Mouse (Mus musculus) stomach, postnatal 0 days (tissue): ENCODE results near the gene Sult1a1.

Experiments
- CTCF ChIP-seq: IDR thresholded peaks from 2 replicates; pipeline ENCODE4 v1.5.1; 2016; ENCODE audit warnings: antibody characterized with exemption, low read depth, mild to moderate bottlenecking, moderate library complexity
- EP300 ChIP-seq: optimal IDR thresholded peaks from 2 replicates; pipeline ENCODE3; 2016; ENCODE audit warnings: antibody characterized with exemption

DNA sequence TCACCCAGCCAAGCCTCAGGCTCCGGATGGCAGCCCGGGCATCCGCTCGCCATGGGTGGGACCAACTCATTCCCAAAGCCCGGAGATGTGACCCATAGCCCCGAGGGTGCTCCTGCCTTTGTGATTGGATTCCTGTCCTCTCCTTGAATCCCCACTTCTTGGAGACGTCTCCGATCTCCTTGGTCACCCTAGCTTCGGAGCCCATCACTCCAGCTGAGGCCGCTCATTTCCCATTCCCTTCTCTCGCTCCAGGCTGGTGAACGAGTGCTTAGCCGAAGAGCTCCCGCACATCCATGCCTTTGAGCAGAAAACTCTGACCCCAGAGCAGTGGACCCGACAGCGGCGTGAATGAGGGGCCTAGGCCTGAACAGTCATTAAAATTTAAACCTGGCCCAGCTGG lies 20.1 kb upstream of the Sult1a1 start:
- TF ChIP-seq CTCF = no peak
- TF ChIP-seq EP300 = no peak
